Mouse (Mus musculus) forebrain, embryonic 12.5 days (tissue): ENCODE measurements around the gene Mfsd13b. TPM values are rescaled to one million over a fixed set of nuclear protein-coding genes. Genes with fewer than 3 reads are reported as not detected.
"Not testable (repeated sequence)": the region's sequence is repeated elsewhere in the genome, so short reads cannot be mapped to it uniquely, and the experiment has no call there.

Experiments used
- ATAC-seq: fragments of 200-750 bp; cut with Nextera tagmentation; 2 replicates; pipeline ENCODE4 v1.8.0; 2017; ENCODE audit warnings: moderate TSS enrichment; ENCODE audit not compliant: low FRiP score
- H3K27ac ChIP-seq: fragments of 300-500 bp; sonication (generic); 2 replicates; pipeline ENCODE4 v1.5.1; 2016; ENCODE audit warnings: mild to moderate bottlenecking
- H3K27me3 ChIP-seq: fragments of 300-500 bp; sonication (generic); 2 replicates; pipeline ENCODE4 v1.6.1; 2016; ENCODE audit warnings: mild to moderate bottlenecking
- H3K36me3 ChIP-seq: fragments of 300-500 bp; sonication (generic); replicated peaks from 2 replicates; pipeline ENCODE4 v1.6.1; 2016; ENCODE audit warnings: mild to moderate bottlenecking
- H3K4me1 ChIP-seq: fragments of 300-500 bp; sonication (generic); 2 replicates; pipeline ENCODE4 v1.6.1; 2016
- H3K4me2 ChIP-seq: fragments of 300-500 bp; sonication (generic); 2 replicates; pipeline ENCODE4 v1.6.1; 2016; ENCODE audit warnings: mild to moderate bottlenecking, moderate library complexity
- H3K4me3 ChIP-seq: fragments of 300-500 bp; sonication (generic); replicated peaks from 2 replicates; pipeline ENCODE4 v1.5.1; 2016; ENCODE audit warnings: mild to moderate bottlenecking
- H3K9ac ChIP-seq: fragments of 300-500 bp; sonication (generic); 2 replicates; pipeline ENCODE4 v1.6.1; 2016; ENCODE audit warnings: mild to moderate bottlenecking
- H3K9me3 ChIP-seq: fragments of 300-500 bp; sonication (generic); 2 replicates; pipeline ENCODE4 v1.6.1; 2016
- WGBS: fragments of 180-500 bp; shearing (Covaris S2); methylation state at CpG from one replicate; pipeline ENCODE4 v1.1.7; 2016; 5-methylcytosine and 5-hydroxymethylcytosine counted together
- polyA plus RNA-seq: library from polyadenylated mRNA; unstranded; fragments of >200 nt; fragmentation: Nextera tagmentation; extraction: Ambion mirVana; gene quantifications from 2 replicates; pipeline ENCODE4 v1.2.1, GENCODE M21; 2016

Mfsd13b gene
- polyA plus RNA-seq, 1 experiment from 2014 or later = 0.20 TPM

DNA sequence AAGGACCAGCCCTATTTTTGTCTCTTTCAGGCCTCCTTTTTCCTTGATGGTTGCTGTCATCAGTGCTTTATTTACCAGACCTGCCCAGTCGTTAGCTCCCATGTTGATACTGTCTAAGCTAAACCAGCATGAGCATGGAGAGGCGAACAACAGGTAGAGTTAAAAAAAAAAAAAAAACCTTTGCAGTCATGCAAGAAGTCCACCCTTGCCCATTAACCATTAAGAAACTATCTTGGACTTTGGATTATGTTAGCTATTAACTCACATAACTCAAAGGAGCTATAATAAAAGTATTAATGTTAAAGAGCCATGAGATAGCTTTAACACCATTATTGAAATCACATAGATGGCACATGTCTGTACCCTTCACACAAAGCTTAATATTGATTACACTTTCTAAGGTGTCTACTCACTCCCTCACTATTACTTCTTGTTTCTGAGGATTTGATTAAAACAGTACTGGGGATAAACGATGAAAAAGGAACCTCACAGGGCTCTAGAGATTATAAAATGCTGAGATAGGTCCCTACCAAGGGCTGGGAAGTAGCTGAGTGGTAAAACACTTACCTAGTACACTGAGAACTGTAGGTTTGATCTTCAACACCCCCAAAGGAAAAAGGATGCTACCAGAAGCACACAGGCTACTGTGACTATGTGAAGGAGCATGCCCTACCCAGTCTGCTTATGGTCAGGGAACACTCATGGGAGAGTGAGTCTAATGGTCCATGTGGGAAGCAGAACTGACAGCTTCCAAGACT is 17.9 kb downstream of the Mfsd13b start:
- Histone ChIP-seq H3K9ac (no peak overlapping the region), H3K4me3 (no peak overlapping the region), H3K4me2 (no peak overlapping the region), H3K27ac (no peak overlapping the region), H3K4me1 (no peaks in the 10 kb centered on the region), H3K36me3 (no peaks in the 10 kb centered on the region), H3K27me3 (no peaks in the 10 kb centered on the region), H3K9me3 (no peaks in the 10 kb centered on the region)
- 76% methylated on average over 3 of the region's 3 CpGs for WGBS
- no peak for ATAC-seq

DNA sequence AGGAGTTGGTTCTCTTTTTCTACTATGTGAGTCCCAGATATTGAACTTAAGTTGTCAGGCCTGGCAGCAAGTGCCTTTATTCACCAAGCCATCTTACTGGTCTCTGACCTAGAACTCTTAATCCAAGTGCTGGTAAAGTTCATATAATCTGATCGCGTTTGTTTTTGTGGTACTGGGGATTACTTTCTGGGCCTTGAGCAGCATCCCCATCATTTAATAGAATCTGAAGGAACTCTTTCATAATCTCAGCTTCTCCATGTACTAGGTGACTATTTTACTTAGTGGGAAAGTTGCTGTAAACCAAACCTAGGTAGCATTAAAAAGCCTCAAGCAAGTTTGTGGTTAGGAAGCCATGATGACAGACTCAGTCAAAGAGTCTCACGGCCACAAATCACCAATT is 19.6 kb downstream of the Mfsd13b start:
- H3K4me1 ChIP-seq = no peaks in the 10 kb centered on the region
- no peak overlapping the region for H3K9ac ChIP-seq
- 87% methylated on average over 3 of the region's 3 CpGs for WGBS
- H3K4me3 ChIP-seq = no peak overlapping the region
- no peak overlapping the region for H3K27ac ChIP-seq
- ATAC-seq = no peak
- H3K36me3 ChIP-seq = no peaks in the 10 kb centered on the region
- no peaks in the 10 kb centered on the region for H3K27me3 ChIP-seq
- H3K4me2 ChIP-seq = no peak overlapping the region
- no peaks in the 10 kb centered on the region for H3K9me3 ChIP-seq

DNA sequence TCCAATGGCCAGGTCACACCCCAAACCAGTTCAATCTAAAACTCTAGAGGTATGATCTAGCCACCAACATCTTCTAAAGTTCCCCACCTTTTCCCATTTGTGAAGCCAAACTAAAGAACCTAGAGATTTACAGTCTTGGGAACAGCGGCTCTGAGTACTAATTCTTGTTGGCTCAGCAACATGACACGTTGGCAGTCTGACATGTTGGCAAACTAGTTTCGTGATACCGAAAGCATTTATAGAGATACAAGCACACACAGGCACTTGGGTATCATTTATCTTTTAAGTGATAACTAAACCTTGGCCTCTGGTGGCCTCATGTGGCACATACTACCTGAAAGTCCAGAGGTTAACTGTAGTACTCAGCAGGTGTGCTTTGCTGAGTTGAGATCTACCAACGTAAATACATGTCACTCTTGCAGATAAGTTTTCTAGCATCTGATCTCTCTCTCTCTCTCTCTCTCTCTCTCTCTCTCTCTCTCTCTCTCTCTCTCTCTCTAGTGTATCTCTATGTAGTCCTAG is 20.2 kb downstream of the Mfsd13b start:
- Histone ChIP-seq H3K4me1 (no peaks in the 10 kb centered on the region), H3K27ac (no peak overlapping the region), H3K27me3 (no peaks in the 10 kb centered on the region), H3K9ac (no peak overlapping the region), H3K36me3 (no peaks in the 10 kb centered on the region), H3K9me3 (no peaks in the 10 kb centered on the region), H3K4me2 (no peak overlapping the region), H3K4me3 (no peak overlapping the region)
- 86% methylated on average over 5 of the region's 5 CpGs for WGBS
- no peak for ATAC-seq

DNA sequence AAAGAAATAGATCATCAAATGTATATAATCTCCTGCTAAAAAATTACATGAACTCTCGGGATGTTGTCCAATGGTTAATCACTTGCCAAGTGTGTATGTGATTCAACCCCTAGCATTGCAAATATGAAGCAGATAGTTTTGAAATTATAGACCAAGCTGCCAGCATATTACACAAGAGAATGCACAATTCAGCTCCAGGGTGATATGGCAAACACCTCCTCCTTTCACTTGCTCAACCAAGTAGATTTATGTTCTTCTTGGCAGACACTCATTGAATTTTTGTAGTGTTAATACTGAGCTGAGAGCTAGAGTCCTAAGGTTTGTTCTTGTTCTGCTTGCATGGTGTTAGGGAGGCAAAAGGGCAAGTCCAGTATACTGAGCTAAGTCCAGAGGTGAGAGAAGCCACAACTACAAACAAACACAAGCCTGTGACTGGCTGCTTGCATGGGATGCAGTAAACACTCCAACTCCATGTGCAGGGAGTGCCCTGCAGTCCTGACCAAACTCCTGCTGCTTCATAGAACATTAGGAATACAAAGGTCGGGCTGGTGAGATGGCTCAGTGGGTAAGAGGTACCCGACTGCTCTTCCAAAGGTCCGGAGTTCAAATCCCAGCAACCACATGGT is 21.6 kb downstream of the Mfsd13b start:
- Histone ChIP-seq H3K4me3 (no peak overlapping the region), H3K4me1 (no peaks in the 10 kb centered on the region), H3K36me3 (no peaks in the 10 kb centered on the region), H3K27me3 (no peaks in the 10 kb centered on the region), H3K9ac (no peak overlapping the region), H3K27ac (no peak overlapping the region), H3K4me2 (no peak overlapping the region), H3K9me3 (no peaks in the 10 kb centered on the region)
- no peak for ATAC-seq
- WGBS = 75% methylated on average over 4 of the region's 4 CpGs

DNA sequence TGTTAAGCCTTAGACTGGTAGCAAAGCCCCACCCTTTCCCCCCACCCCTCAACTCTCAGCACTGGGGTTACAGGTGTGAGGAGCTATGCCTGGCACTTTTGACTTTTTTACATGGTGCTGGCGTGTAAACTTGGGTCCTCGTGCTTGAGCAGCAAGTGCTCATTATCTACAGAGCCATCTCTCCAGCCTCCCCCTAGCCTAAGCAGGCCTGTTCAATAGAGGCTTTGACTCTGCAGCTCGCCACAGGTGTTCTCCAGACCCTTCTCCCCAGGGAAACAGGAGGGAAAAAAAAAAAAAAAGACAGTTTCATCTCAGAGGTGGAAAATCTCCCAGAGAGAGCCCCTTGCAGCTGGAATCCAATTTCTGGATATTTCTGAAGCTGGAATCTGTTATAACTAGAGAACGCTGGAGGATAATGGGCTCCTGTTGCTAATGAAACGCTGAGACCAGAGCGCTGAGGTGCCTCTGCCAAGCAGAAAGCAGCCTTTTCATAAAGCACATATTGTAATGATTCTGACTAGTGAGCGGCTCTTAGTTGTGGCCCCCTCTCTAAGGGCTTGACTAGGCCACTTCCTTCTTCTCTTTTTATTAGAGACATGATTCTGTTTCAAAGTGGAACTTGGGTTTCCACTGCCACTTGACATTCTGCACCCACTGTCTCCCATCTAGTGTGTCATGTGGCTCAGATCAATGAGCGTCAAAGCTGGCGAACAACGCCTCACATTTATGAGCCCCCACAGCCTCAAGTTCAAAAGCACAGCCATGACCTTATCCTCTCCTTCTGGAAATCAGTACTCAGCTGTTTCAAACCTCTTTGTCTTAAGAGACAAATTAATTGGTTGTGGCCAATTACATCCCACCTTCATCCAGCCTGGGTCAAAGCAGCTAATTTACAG is 29.7 kb downstream of the Mfsd13b start:
- Histone ChIP-seq H3K27ac (no peak overlapping the region), H3K27me3 (no peaks in the 10 kb centered on the region), H3K36me3 (no peaks in the 10 kb centered on the region), H3K9me3 (no peaks in the 10 kb centered on the region), H3K9ac (no peak overlapping the region), H3K4me2 (no peak overlapping the region), H3K4me3 (no peak overlapping the region), H3K4me1 (peaks cover 9% of the 10 kb centered on the region)
- WGBS = 47% methylated on average over 10 of the region's 10 CpGs
- ATAC-seq = no peak

DNA sequence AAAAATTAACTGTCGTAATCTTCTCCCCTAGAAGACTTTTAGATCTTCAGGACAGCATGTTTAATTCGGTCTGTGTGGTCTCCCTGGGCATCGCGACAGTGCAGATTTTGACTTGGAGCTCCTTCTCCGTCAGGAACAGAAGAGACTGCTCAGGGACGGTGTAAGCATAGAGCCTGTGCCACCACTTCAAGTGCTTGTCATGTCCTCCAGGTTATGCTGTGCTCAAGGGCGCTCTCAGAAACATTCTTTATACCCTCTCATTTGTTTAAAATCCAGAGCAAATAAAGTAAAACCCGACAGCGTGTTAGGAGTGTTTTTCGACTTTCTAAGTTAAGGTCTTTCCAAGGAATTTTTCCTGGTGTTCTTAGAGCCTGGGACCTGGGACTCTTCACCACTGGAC is 32.2 kb downstream of the Mfsd13b start:
- H3K4me3 ChIP-seq = no peak overlapping the region
- H3K4me1 ChIP-seq = peaks cover 9% of the 10 kb centered on the region
- ATAC-seq = no peak
- H3K27me3 ChIP-seq = no peaks in the 10 kb centered on the region
- no peak overlapping the region for H3K4me2 ChIP-seq
- 90% methylated on average over 10 of the region's 10 CpGs for WGBS
- no peaks in the 10 kb centered on the region for H3K9me3 ChIP-seq
- no peak overlapping the region for H3K27ac ChIP-seq
- H3K36me3 ChIP-seq = no peaks in the 10 kb centered on the region
- H3K9ac ChIP-seq = no peak overlapping the region

DNA sequence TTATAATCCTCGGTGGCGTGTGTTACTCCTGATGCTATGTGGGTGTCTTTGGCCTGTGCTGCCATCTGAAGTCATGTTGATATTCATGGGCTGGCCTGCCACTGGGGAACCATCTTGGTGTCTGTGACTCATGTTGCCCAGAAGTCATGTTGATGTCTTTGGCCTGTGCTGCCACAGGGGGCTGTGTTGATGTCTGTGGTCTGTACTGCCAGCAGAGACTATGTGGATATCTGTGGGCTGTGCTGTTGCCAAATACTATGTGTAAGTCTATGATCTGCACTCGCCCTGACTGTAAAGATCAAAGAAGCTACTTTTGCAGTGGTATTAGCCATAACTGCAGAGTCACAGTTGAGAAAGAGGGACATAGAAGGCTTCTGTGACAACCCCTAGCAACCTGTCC is 36.5 kb downstream of the Mfsd13b start:
- no peak for ATAC-seq
- Histone ChIP-seq H3K4me1 (no peaks in the 10 kb centered on the region), H3K27me3 (peaks cover 4% of the 10 kb centered on the region; the same call in 1 of the 2 replicates), H3K36me3 (no peaks in the 10 kb centered on the region), H3K4me3 (no peak overlapping the region), H3K27ac (no peak overlapping the region), H3K9ac (no peak overlapping the region), H3K4me2 (no peak overlapping the region), H3K9me3 (no peaks in the 10 kb centered on the region)
- 85% methylated on average over 3 of the region's 3 CpGs for WGBS

DNA sequence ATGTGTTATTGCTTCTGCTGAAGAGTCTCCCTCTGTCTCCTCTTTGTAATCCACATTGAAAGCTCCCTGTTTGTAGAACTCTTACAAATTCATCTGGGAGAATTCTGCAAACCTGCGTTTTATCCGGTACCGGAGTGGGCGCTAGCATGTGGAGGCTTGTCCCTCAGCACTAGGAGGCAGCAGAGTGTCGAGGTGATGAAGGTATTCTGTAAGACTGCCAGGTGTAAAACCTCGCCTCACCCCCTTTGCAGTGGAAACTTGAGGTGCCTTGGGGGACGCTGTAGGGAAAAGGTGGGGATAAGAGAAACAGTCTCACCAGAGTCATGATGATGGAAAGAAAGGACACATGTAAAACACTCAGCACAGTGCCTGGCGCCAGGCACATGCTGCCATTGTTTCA is 38.0 kb downstream of the Mfsd13b start:
- Histone ChIP-seq H3K9me3 (no peaks in the 10 kb centered on the region), H3K27me3 (peaks cover 4% of the 10 kb centered on the region; the same call in 1 of the 2 replicates), H3K4me1 (no peaks in the 10 kb centered on the region), H3K36me3 (no peaks in the 10 kb centered on the region), H3K27ac (no peak overlapping the region), H3K4me3 (no peak overlapping the region), H3K9ac (no peak overlapping the region), H3K4me2 (no peak overlapping the region)
- no peak for ATAC-seq
- 37% methylated on average over 8 of the region's 8 CpGs for WGBS

DNA sequence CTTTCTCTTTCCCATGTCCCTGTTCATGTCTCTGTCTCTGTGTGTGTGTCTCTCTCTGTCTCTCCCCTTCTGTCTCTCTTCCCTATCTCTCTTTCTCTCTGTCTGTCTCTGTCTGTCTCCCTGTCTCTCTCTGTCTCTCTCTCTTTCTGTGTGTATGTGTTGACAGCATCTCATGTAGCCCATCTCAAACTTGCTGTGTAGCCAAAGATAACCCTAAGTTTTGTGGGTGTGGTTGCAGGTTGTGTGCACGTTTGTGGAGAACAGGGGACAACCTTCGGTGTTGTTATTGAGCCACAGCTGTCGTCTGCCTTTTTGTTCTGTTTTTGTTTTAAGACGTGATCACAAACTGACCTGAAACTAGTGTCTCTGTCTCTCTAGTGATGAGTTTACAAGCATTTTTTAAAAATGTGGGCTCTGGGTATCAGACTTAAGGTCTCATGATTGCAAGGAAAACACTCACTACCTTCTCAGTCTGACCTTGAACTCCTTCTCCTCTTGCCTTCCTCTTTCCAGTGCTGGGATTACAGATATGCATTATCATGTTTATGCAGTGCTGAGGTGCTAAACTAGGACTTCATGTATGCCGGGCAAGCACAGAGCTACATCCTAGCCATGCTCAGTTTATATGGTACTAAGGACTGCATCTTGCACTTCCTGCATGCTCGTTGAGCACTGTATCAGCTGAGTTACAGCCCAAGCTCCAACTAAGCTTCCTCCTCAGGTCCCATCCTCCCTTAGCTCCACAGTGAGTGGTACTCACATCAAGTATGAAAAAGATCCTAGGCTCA is 43.1 kb downstream of the Mfsd13b start:
- Histone ChIP-seq H3K4me1 (no peaks in the 10 kb centered on the region), H3K27me3 (peaks cover 24% of the 10 kb centered on the region), H3K9ac (no peak overlapping the region), H3K27ac (no peak overlapping the region), H3K4me2 (no peak overlapping the region), H3K36me3 (no peaks in the 10 kb centered on the region), H3K4me3 (no peak overlapping the region), H3K9me3 (no peaks in the 10 kb centered on the region)
- 82% methylated on average over 6 of the region's 6 CpGs for WGBS
- ATAC-seq = no peak

DNA sequence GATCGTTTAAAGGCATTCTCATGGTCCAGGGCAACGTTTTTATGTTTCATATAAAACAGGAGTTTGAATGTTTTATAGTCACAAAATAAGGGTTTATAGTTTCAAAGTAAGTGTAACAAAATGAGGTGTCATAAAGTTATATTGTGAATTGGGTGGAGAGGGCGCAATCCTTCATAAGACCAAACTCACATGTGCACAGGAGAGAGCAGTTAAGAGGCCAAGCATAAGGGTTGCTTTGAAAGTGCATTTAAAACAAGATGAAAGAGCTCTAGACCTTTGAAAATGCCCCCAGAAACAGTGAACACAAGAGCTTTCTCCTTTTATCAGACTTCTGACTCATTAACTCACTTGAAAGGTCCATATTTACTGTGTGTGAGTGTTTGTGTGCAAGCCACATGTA is 44.0 kb downstream of the Mfsd13b start:
- WGBS = 76% methylated on average over 3 of the region's 3 CpGs
- H3K36me3 ChIP-seq = no peaks in the 10 kb centered on the region
- H3K27ac ChIP-seq = no peak overlapping the region
- no peaks in the 10 kb centered on the region for H3K4me1 ChIP-seq
- no peak overlapping the region for H3K4me3 ChIP-seq
- no peak for ATAC-seq
- peaks cover 29% of the 10 kb centered on the region for H3K27me3 ChIP-seq
- no peak overlapping the region for H3K4me2 ChIP-seq
- H3K9me3 ChIP-seq = no peaks in the 10 kb centered on the region
- H3K9ac ChIP-seq = no peak overlapping the region

DNA sequence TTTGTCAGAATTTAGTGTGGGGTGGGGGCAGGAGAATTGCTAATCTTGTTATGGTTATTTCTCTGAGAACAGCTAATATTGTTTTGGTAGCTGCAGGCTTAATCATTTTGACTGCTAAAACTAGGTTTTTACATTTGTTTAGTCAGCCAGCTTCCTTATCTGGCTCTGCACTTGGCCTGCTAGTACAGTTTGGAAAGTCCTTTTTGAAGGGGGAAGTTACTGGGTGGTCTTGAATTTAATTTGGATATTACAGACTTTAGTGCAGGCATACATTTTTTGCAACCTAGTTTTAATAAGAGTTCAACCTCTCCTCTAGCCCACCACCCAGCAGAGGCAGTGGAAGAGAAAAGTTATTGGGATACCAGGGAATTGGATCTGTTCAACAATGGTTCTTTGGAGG is 47.6 kb downstream of the Mfsd13b start:
- H3K4me3 ChIP-seq, H3K36me3 ChIP-seq, H3K27ac ChIP-seq, ATAC-seq, H3K9ac ChIP-seq, H3K4me1 ChIP-seq, H3K9me3 ChIP-seq, H3K4me2 ChIP-seq: not testable (repeated sequence)
- H3K27me3 ChIP-seq = peaks cover 41% of the 10 kb centered on the region
